Mouse (Mus musculus): ENCODE measurements at regions not wholly inside any gene's neighbourhood (a gene's known extent, or its start where the extent isn't known, plus 50 kb on each side); places are given as distances from the start of the nearest gene placed in this dataset.
A peak's percentile ranks its signal among the peaks of the same experiment; 100 is the strongest.

- Histone ChIP-seq H3K4me1 (replicated peaks) (0 out of 2 replicates have a peak, but pooled peaks cover 3% of the 10 kb centered on the region), H3K9ac (no peak overlapping the region), H3K9me3 (no peaks in the 10 kb centered on the region), H3K27me3 (replicated peaks) (no peaks in the 10 kb centered on the region), H3K36me3 (no peaks in the 10 kb centered on the region), H3K27ac (no peak overlapping the region), H3K4me3 (replicated peaks) (no peak overlapping the region), H3K4me2 (replicated peaks) (peak overlapping the region; percentile 42)
- WGBS, result 49% methylated on average over 10 of the region's 10 CpGs
- ATAC-seq, result no peak
Measured at GRCm38 (mm10) chr8:23504704-23505103, 1093.5 kb downstream of the Mrps31 start.

- H3K27me3 ChIP-seq (replicated peaks), result no peaks in the 10 kb centered on the region
- 90% methylated on average over 9 of the region's 9 CpGs for WGBS
- H3K4me3 ChIP-seq (replicated peaks), result no peak overlapping the region
- H3K9ac ChIP-seq, result no peak overlapping the region
- no peak overlapping the region for H3K27ac ChIP-seq
- no peaks in the 10 kb centered on the region for H3K9me3 ChIP-seq
- 0 out of 2 replicates have a peak, but pooled peaks cover 3% of the 10 kb centered on the region for H3K4me1 ChIP-seq (replicated peaks)
- ATAC-seq, result no peak
- no peak overlapping the region for H3K4me2 ChIP-seq (replicated peaks)
- no peaks in the 10 kb centered on the region for H3K36me3 ChIP-seq
Measured at GRCm38 (mm10) chr8:23505216-23505615, 1094.1 kb downstream of the Mrps31 start.

- Histone ChIP-seq H3K9me3 (no peaks in the 10 kb centered on the region), H3K27ac (no peak overlapping the region), H3K36me3 (no peaks in the 10 kb centered on the region), H3K9ac (no peak overlapping the region), H3K27me3 (replicated peaks) (no peaks in the 10 kb centered on the region), H3K4me3 (replicated peaks) (no peak overlapping the region), H3K4me2 (replicated peaks) (no peak overlapping the region), H3K4me1 (replicated peaks) (0 out of 2 replicates have a peak, but pooled peaks cover 3% of the 10 kb centered on the region)
- ATAC-seq, result no peak
- 93% methylated on average over 4 of the region's 4 CpGs for WGBS
Measured at GRCm38 (mm10) chr8:23505966-23506365, 1094.8 kb downstream of the Mrps31 start.

- Histone ChIP-seq H3K4me3 (replicated peaks) (no peak overlapping the region), H3K27me3 (replicated peaks) (no peaks in the 10 kb centered on the region), H3K36me3 (no peaks in the 10 kb centered on the region), H3K9ac (no peak overlapping the region), H3K4me2 (replicated peaks) (no peak overlapping the region), H3K27ac (no peak overlapping the region), H3K4me1 (replicated peaks) (0 out of 2 replicates have a peak, but pooled peaks cover 3% of the 10 kb centered on the region), H3K9me3 (no peaks in the 10 kb centered on the region)
- ATAC-seq, result no peak
- WGBS, result 49% methylated on average over 4 of the region's 4 CpGs
Measured at GRCm38 (mm10) chr8:23507661-23508060, 1096.5 kb downstream of the Mrps31 start.

GRCm38 (mm10) chr8:23510076-23510475 lies 1098.9 kb downstream of the Mrps31 start:
- Histone ChIP-seq H3K4me3 (replicated peaks) (no peak overlapping the region), H3K27me3 (replicated peaks) (no peaks in the 10 kb centered on the region), H3K36me3 (no peaks in the 10 kb centered on the region), H3K4me2 (replicated peaks) (no peak overlapping the region), H3K9ac (no peak overlapping the region), H3K27ac (no peak overlapping the region), H3K4me1 (replicated peaks) (no peaks in the 10 kb centered on the region), H3K9me3 (no peaks in the 10 kb centered on the region)
- ATAC-seq, result no peak
- WGBS, result 68% methylated on average over 5 of the region's 5 CpGs

GRCm38 (mm10) chr8:23510561-23510960 lies 1099.4 kb downstream of the Mrps31 start:
- no peak for ATAC-seq
- Histone ChIP-seq H3K9ac (no peak overlapping the region), H3K9me3 (no peaks in the 10 kb centered on the region), H3K27ac (no peak overlapping the region), H3K27me3 (replicated peaks) (no peaks in the 10 kb centered on the region), H3K4me1 (replicated peaks) (no peaks in the 10 kb centered on the region), H3K4me2 (replicated peaks) (no peak overlapping the region), H3K4me3 (replicated peaks) (no peak overlapping the region), H3K36me3 (no peaks in the 10 kb centered on the region)
- 61% methylated on average over 5 of the region's 5 CpGs for WGBS

- no peaks in the 10 kb centered on the region for H3K9me3 ChIP-seq
- H3K27ac ChIP-seq, result no peak overlapping the region
- no peaks in the 10 kb centered on the region for H3K36me3 ChIP-seq
- H3K27me3 ChIP-seq (replicated peaks), result no peaks in the 10 kb centered on the region
- H3K4me2 ChIP-seq (replicated peaks), result no peak overlapping the region
- no peak overlapping the region for H3K9ac ChIP-seq
- no peak overlapping the region for H3K4me3 ChIP-seq (replicated peaks)
- 77% methylated on average over 1 of the region's 1 CpGs for WGBS
- no peak for ATAC-seq
- no peaks in the 10 kb centered on the region for H3K4me1 ChIP-seq (replicated peaks)
Measured at GRCm38 (mm10) chr8:23511264-23511663, 1100.1 kb downstream of the Mrps31 start.

GRCm38 (mm10) chr8:23511792-23512191 lies 1100.6 kb downstream of the Mrps31 start:
- Histone ChIP-seq H3K27me3 (replicated peaks) (no peaks in the 10 kb centered on the region), H3K27ac (no peak overlapping the region), H3K4me2 (replicated peaks) (no peak overlapping the region), H3K4me1 (replicated peaks) (no peaks in the 10 kb centered on the region), H3K9me3 (no peaks in the 10 kb centered on the region), H3K36me3 (no peaks in the 10 kb centered on the region), H3K9ac (no peak overlapping the region), H3K4me3 (replicated peaks) (no peak overlapping the region)
- ATAC-seq, result no peak
- 95% methylated on average over 6 of the region's 6 CpGs for WGBS

- no peak for ATAC-seq
- Histone ChIP-seq H3K27ac (no peak overlapping the region), H3K36me3 (no peaks in the 10 kb centered on the region), H3K4me3 (replicated peaks) (no peak overlapping the region), H3K4me1 (replicated peaks) (no peaks in the 10 kb centered on the region), H3K9me3 (no peaks in the 10 kb centered on the region), H3K27me3 (replicated peaks) (no peaks in the 10 kb centered on the region), H3K4me2 (replicated peaks) (no peak overlapping the region), H3K9ac (no peak overlapping the region)
- WGBS, result 78% methylated on average over 2 of the region's 2 CpGs
Measured at GRCm38 (mm10) chr8:23516469-23516868, 1105.3 kb downstream of the Mrps31 start.

GRCm38 (mm10) chr8:23531551-23532142 lies 1120.5 kb downstream of the Mrps31 start:
- Histone ChIP-seq H3K4me3 (replicated peaks) (no peak overlapping the region), H3K36me3 (no peaks in the 10 kb centered on the region), H3K9me3 (no peaks in the 10 kb centered on the region), H3K4me2 (replicated peaks) (no peak overlapping the region), H3K27ac (no peak overlapping the region), H3K27me3 (replicated peaks) (no peaks in the 10 kb centered on the region), H3K9ac (no peak overlapping the region), H3K4me1 (replicated peaks) (no peaks in the 10 kb centered on the region)
- ATAC-seq, result peak; percentile 59; the same call in 1 of the 2 replicates
- 49% methylated on average over 10 of the region's 10 CpGs for WGBS

GRCm38 (mm10) chr8:23537681-23538359 lies 1126.7 kb downstream of the Mrps31 start:
- Histone ChIP-seq H3K4me2 (replicated peaks) (no peak overlapping the region), H3K27me3 (replicated peaks) (no peaks in the 10 kb centered on the region), H3K27ac (no peak overlapping the region), H3K9me3 (no peaks in the 10 kb centered on the region), H3K9ac (no peak overlapping the region), H3K36me3 (no peaks in the 10 kb centered on the region), H3K4me1 (replicated peaks) (no peaks in the 10 kb centered on the region), H3K4me3 (replicated peaks) (no peak overlapping the region)
- WGBS, result 69% methylated on average over 7 of the region's 7 CpGs
- ATAC-seq, result no peak

GRCm38 (mm10) chr8:23553565-23554473 lies 1142.7 kb downstream of the Mrps31 start:
- ATAC-seq, result no peak
- no peak overlapping the region for H3K4me2 ChIP-seq (replicated peaks)
- WGBS, result 74% methylated on average over 12 of the region's 12 CpGs

More at GRCm38 (mm10) chr8:23553565-23554473, 1142.7 kb downstream of the Mrps31 start:
- no peaks in the 10 kb centered on the region for H3K4me1 ChIP-seq (replicated peaks)
- no peak overlapping the region for H3K27ac ChIP-seq
- H3K9me3 ChIP-seq, result no peaks in the 10 kb centered on the region
- H3K27me3 ChIP-seq (replicated peaks), result no peaks in the 10 kb centered on the region
- H3K9ac ChIP-seq, result no peak overlapping the region
- H3K4me3 ChIP-seq (replicated peaks), result no peak overlapping the region
- no peaks in the 10 kb centered on the region for H3K36me3 ChIP-seq
